Mouse (Mus musculus) natural killer cell, adult 2 months (primary cell): Measurements from ENCODE around the gene Gm10570.

Source experiments
- DNase-seq, 2 experiments: peaks; one replicate each; pipeline ENCODE4 v3.0.0; 2022; ENCODE audit warnings: low spot score in 2 of 2

Gene Gm10570

GRCm38 (mm10) chr4:130308231-130309081, at the start of gene Gm10570, which contains the start of gene Fabp3:
Gene Gm10570, minus strand, starts transcription at chr4:130308674.
Gene Fabp3, plus strand, starts transcription at chr4:130308595.
- no peak for DNase-seq

- DNase-seq, result no peak
These were observed 49.5 kb upstream of the Gm10570 start for GRCm38 (mm10) chr4:130357946-130358345.

DNA sequence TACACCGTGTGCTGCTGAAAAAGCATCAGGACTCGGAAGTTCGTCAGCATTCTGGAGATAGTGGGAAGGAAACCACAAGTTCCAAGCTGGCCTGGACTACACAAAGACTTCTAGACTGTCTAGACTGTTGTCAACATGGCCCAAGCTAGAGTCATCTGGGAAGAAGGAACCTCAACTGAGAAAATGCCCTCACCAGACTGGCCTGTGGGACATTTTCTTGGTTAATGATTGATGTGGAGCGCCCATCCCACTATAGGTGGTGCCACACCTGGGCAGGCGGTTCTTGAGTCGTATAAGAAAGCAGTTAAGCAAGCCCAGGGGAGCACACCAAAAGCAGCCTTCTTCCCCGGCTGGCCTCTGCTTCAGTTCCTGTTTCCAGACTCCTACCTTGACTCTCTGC, 44.1 kb upstream of the Gm10570 start:
- DNase-seq, result no peak

GRCm38 (mm10) chr4:130350690-130351422, 42.4 kb upstream of the Gm10570 start:
- no peak for DNase-seq

GRCm38 (mm10) chr4:130349666-130350065, 41.2 kb upstream of the Gm10570 start:
- DNase-seq, result no peak

DNA sequence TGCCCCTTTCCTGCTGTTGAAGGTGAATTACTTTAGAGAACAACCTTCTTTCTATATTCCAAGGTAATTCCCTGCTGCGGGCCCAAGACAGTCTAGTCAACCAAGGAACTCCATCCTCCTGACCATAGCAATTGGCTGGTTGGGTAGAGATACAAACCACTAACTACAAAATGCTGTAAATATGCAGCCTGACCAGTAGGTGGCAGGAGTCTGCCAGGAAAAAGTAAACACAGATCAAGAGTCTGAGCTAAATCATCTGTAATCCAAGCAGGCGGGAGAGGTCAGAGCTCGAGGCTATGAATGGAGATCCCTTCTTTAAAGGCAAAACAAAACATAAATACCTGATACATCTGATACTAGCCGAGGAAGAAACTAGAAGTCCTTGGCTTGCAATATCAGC, 33.2 kb upstream of the Gm10570 start:
- DNase-seq, result peak; percentile 15 to 41

GRCm38 (mm10) chr4:130335867-130336266, 27.4 kb upstream of the Gm10570 start:
- DNase-seq, result no peak

- no peak for DNase-seq
These were observed 18.9 kb upstream of the Gm10570 start for GRCm38 (mm10) chr4:130327366-130327765.

- DNase-seq, result no peak
These were observed 17.0 kb upstream of the Gm10570 start for GRCm38 (mm10) chr4:130325446-130325845.

DNA sequence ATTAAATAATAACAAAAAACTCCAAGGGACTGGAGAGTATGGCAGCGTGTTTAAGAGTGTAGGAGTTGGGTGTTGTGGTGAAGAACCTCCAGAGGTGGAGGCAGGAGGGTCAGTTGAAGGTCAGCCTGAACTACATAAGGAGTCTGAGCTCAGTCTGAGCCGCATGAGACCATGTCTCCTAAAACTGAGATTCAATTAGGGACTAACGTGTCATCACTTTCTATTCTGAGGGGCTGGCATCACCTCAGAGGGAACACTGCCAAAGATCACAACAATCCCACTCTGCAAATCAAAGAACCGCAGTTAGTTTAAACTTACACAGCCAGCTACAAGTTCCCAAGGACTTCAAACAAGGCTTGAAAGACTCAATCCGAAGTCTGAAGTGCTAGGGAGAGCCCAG, 15.1 kb upstream of the Gm10570 start:
- no peak for DNase-seq

GRCm38 (mm10) chr4:130323165-130323564, 14.7 kb upstream of the Gm10570 start:
- no peak for DNase-seq

DNA sequence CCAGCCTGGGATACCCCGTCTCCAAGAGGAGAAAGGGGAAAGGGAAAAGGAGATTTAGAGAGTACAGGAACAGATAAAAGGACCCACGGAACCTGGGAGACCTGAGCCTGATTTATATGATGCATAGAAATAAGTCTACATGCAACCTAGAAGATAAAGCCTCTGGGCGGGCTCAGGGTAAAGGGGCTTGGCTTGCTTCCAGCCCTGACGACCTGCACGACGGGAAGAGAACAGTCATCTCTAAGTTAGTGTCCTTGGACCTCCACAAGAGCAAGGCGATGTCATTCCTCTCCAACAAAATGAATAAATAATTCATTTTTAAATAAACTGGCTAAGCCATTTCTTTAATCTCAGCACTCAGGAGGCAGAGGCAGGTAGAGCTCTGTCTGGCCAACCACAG, 14.1 kb upstream of the Gm10570 start:
- no peak for DNase-seq

- DNase-seq, result no peak
These were observed 13.2 kb upstream of the Gm10570 start for GRCm38 (mm10) chr4:130321640-130322039.

- no peak for DNase-seq
These were observed 11.1 kb upstream of the Gm10570 start for GRCm38 (mm10) chr4:130319564-130319963.

DNA sequence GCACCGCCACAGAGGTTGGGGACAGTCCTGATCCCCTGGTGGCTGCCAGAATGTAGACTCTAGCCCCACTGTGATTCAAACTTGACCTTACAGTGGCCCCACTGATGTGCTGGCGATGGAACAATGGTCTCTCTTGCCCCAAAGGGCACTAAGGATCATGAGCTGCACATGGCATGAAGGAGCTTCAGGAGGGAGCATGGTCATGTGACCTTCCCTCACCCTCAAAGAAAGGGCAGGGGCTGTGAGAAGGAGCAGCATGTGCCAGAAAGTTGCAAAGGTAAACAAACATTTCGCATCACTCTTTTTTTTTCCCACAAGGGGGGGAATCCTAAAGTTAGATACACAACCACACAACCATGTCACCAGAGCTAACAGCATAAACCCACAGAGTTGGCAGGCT, 9.6 kb upstream of the Gm10570 start:
- no peak for DNase-seq

DNA sequence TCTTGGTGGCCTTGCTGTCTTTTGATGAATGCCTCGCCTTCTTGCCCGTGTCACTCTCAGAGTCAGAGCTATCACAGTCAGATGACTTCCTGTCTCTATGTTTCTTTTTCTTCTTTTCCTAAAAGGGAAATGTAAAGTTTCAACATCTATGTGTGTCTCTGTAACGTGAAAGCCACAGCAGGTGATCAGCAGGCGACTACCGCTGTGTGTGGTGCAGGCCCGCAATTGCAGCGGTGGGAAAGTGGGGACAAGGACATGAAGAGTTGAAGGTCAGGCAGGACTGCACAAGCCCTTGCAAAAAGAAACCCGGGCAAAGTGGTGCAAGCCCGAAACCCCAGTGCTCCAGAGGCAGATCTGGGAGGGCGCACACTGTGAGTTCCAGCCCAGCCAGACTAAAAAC, 8.2 kb upstream of the Gm10570 start:
- DNase-seq, result no peak

DNA sequence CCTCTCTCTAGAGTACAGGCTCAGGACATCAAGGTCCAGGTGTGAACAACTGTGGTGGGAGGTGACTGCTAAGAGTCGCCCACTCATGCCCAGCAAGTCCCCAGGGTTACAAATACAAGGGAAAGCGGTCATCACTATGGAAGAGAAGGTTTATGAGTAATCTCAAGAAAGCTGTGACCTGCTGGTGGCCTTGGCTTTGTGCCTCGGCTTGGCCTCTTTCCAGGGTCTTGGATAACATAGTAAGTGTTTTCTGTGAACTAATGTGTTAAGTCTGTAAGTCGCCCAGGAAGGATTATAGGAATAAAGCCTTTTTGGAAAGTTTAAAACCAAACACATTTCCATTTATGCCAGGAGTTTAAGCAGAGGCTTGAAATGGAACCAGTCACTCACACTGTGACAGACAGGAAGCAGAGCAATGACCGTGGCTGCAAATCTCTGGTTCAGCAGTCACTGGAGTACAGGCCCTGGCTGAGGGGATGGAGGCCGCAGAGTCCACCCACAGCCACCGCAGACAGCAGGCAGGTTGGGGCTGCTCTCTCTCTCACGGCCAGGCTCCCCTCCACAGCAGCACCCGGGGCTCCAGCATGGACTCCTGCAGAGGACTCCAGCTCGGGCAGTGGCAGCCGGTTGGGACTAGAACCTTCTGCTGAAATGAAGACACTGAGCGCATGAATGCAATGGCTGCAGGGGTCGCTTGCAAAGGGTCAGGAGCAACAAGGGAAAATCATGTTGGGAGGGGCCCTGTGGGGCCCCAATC, 7.5 kb upstream of the Gm10570 start:
- DNase-seq, result no peak

DNA sequence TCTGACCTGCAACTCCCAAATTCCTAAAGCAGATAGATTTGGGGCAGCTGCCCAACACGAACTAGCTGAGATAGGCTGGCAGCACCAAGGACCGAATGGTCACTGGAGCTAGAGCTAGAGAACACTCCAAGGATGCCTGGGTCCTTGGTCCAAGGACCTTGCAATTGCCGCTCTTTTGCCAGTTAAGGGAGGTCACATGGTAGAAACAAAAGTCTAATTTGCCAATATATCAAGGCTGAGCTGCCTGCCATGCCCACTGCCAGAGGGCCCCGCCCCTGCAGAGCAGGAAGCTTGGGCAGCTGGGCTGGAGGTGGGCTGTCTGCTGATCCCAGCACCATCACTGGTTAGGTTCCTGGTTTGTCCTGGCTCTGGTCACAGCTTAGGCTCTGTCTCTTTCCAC, 5.1 kb upstream of the Gm10570 start:
- DNase-seq, result no peak

DNA sequence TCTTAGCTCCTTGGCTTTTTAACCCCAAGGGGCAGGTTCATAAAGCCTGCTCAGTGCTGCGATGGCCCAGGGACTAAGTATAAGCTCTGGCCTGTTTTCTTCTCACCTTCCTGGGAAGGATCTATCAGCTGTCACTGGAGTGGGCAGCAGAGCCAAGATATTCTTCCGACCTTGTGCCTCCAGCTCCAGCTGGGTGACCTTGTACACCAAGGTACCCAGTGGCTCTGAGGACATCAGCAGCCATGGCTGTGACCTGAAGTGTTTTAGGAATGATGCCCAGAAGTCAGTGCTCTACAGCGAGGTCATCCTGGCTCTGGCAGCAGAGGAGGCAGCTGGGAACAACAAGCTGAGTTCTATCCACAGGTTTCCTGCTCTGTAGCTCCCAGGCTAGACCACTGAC, 4.1 kb upstream of the Gm10570 start:
- DNase-seq, result no peak

GRCm38 (mm10) chr4:130309254-130309653, 780 bp upstream of the Gm10570 start:
- no peak for DNase-seq

DNA sequence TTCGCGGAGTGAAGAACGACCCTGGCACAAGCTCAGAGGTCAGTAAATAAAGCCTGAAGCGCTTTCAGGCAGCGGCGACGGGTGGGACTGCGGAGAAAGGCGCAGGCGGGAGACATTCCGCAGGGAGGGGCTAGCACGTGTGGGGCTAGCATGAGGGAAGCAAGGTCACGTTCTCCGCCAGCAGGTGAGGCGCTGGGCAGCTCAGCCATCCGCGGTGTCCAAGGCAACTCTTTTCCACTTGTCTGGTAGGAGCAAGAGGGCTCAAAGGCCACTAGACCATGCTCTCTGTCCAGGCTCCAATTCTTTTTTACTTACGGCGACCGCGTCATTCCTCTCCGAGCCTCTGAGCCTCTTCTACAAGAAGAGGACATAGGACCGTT, 633 bp downstream of the Gm10570 start:
- DNase-seq, result no peak
